Mouse (Mus musculus) 3134 (cell line): ENCODE measurements at regions not wholly inside any gene's neighbourhood (a gene's known extent, or its start where the extent isn't known, plus 50 kb on each side); places are given as distances from the start of the nearest gene placed in this dataset.
"Not testable (repeated sequence)": the region's sequence is repeated elsewhere in the genome, so short reads cannot be mapped to it uniquely, and the experiment has no call there.

Source experiments
- DNase-seq: peaks from one replicate; pipeline ENCODE4 v3.0.0-alpha.2; 2011; ENCODE audit warnings: low spot score; ENCODE audit not compliant: insufficient read length; ENCODE audit errors: extremely low read depth

GRCm38 (mm10) chr11:63211501-63211900 is 82.7 kb downstream of the Pmp22 start:
- DNase-seq: no peak

- peak; percentile 17 for DNase-seq
Measured at GRCm38 (mm10) chr11:63213043-63213442, 84.3 kb downstream of the Pmp22 start.

- no peak for DNase-seq
Measured at GRCm38 (mm10) chr11:63213901-63214425, 85.2 kb downstream of the Pmp22 start.

GRCm38 (mm10) chr11:63215993-63216392 is 87.2 kb downstream of the Pmp22 start:
- no peak for DNase-seq

GRCm38 (mm10) chr11:63217049-63217448 is 88.3 kb downstream of the Pmp22 start:
- DNase-seq: no peak

GRCm38 (mm10) chr11:63226471-63226870 is 97.7 kb downstream of the Pmp22 start:
- no peak for DNase-seq

- DNase-seq: no peak
Measured at GRCm38 (mm10) chr11:63230786-63231185, 102.0 kb downstream of the Pmp22 start.

GRCm38 (mm10) chr11:63233172-63233966 is 104.6 kb downstream of the Pmp22 start:
- no peak for DNase-seq

GRCm38 (mm10) chr11:63234481-63234880 is 105.7 kb downstream of the Pmp22 start:
- no peak for DNase-seq

- no peak for DNase-seq
Measured at GRCm38 (mm10) chr11:63238655-63239054, 109.9 kb downstream of the Pmp22 start.

- DNase-seq: no peak
Measured at GRCm38 (mm10) chr11:63243906-63244416, 115.2 kb downstream of the Pmp22 start.

GRCm38 (mm10) chr11:63245041-63245440 is 116.3 kb downstream of the Pmp22 start:
- DNase-seq: no peak

- DNase-seq: no peak
Measured at GRCm38 (mm10) chr11:63246052-63246661, 117.4 kb downstream of the Pmp22 start.

GRCm38 (mm10) chr11:63252012-63252856 is 123.5 kb downstream of the Pmp22 start:
- no peak for DNase-seq

- no peak for DNase-seq
Measured at GRCm38 (mm10) chr11:63252968-63253602, 124.3 kb downstream of the Pmp22 start.

- peak; percentile 42 for DNase-seq
Measured at GRCm38 (mm10) chr11:63264432-63265061, 135.8 kb downstream of the Pmp22 start.

GRCm38 (mm10) chr11:63266290-63266689 is 137.5 kb downstream of the Pmp22 start:
- DNase-seq: not testable (repeated sequence)

GRCm38 (mm10) chr11:63276641-63277040 is 147.9 kb downstream of the Pmp22 start:
- no peak for DNase-seq

- DNase-seq: no peak
Measured at GRCm38 (mm10) chr11:63281839-63282238, 153.1 kb downstream of the Pmp22 start.

- peak; percentile 8 for DNase-seq
Measured at GRCm38 (mm10) chr11:63282541-63282940, 153.8 kb downstream of the Pmp22 start.
